Mouse (Mus musculus): ENCODE measurements around the gene Itga9. TPM values are rescaled to one million over a fixed set of nuclear protein-coding genes. Genes with fewer than 3 reads are reported as not detected.

Itga9 gene
- polyA plus RNA-seq, 1 experiment from 2014 or later = 23.8 TPM

GRCm38 (mm10) chr9:118841247-118841646, 234.8 kb downstream of the Itga9 start:
- peaks cover 30% of the 10 kb centered on the region for H3K4me1 ChIP-seq

DNA sequence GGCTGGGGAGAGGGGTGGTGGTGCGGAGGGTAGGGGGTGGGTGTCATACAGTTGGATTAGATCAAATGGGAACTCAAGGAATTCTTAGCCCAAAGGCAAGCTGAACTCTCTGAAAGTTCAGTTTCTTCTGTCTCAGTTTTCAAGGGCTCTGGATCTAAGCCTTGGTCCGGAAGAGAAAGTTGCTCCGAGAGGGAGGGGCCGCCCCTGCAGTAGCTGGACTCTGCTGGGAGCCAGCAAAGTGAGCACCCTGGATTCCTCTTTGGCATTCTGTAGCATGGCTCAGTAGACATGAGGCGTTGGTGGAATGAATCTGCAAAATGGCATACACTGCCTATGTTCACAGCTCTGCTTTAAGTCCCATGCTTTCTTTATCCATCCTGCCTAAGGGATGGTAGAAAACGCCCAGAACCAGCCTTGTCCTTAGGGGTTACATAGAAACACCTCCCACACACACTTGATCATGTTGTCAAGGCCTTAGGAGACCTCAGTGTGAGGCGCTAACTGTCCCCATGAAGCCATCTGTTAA, 235.5 kb downstream of the Itga9 start:
- H3K4me1 ChIP-seq = peaks cover 27% of the 10 kb centered on the region
- H3K27ac ChIP-seq = 0 out of 2 replicates have a peak overlapping the region, but pooled peaks have one; percentile 19
- H3K9ac ChIP-seq = no peak overlapping the region
- H3K4me3 ChIP-seq = no peak overlapping the region
- no peaks in the 10 kb centered on the region for H3K36me3 ChIP-seq
- no peaks in the 10 kb centered on the region for H3K9me3 ChIP-seq
- H3K4me2 ChIP-seq = no peak overlapping the region
- WGBS = 56% methylated on average over 7 of the region's 7 CpGs
- H3K27me3 ChIP-seq = no peaks in the 10 kb centered on the region
- ATAC-seq (ENCODE audit: borderline replicate concordance, extremely low read depth, low FRiP score, low TSS enrichment) = no peak

More at GRCm38 (mm10) chr9:118841247-118841646, 234.8 kb downstream of the Itga9 start:
- Histone ChIP-seq H3K27ac (0 out of 2 replicates have a peak overlapping the region, but pooled peaks have one; percentile 19), H3K4me2 (no peak overlapping the region), H3K9ac (no peak overlapping the region), H3K9me3 (no peaks in the 10 kb centered on the region), H3K27me3 (no peaks in the 10 kb centered on the region), H3K36me3 (no peaks in the 10 kb centered on the region), H3K4me3 (no peak overlapping the region)
- no peak for ATAC-seq (ENCODE audit: borderline replicate concordance, extremely low read depth, low FRiP score, low TSS enrichment)
- 64% methylated on average over 6 of the region's 6 CpGs for WGBS

DNA sequence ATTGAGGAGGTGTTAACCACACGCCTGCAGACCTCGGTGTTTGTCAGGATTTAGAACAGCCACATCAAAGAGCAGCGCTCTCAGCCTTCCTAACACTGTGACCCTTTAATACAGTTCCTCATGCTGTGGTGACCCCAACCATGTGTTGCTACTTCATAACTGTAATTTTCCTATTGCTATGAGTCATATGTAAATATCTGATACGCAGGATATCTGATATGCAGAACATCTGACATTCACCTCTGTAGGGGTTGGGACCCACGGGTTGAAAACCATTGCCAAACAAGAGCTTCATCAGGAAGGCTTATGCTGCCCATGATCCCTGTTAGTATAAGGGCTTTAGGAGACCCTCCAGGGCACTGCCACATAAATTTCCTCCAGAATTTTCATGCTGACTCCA, 237.2 kb downstream of the Itga9 start:
- ATAC-seq (ENCODE audit: borderline replicate concordance, extremely low read depth, low FRiP score, low TSS enrichment) = no peak
- no peaks in the 10 kb centered on the region for H3K36me3 ChIP-seq

DNA sequence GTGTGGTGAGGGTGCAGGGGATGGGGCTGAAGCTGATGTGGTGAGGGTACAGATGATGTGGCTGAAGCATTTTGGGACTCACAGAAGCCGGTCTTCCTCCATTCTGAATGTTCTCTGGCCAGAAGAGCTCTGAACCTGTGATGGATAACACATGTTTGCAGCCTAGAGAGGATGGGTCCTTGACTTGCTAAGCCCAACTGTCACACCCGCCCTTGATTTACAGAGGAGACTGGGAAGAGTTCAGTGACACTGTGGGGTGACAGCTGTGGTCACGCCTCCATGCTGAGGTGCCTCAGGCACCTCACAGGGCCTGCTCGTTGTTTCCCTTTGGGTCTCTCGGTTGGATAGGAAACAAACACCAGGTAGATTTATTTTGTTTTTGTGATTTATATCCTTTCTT, 238.5 kb downstream of the Itga9 start:
- H3K4me2 ChIP-seq = no peak overlapping the region
- no peak overlapping the region for H3K27ac ChIP-seq
- ATAC-seq (ENCODE audit: borderline replicate concordance, extremely low read depth, low FRiP score, low TSS enrichment) = no peak
- no peaks in the 10 kb centered on the region for H3K27me3 ChIP-seq
- no peak overlapping the region for H3K9ac ChIP-seq
- H3K4me3 ChIP-seq = no peak overlapping the region
- 59% methylated on average over 5 of the region's 5 CpGs for WGBS
- no peaks in the 10 kb centered on the region for H3K36me3 ChIP-seq
- H3K4me1 ChIP-seq = peaks cover 13% of the 10 kb centered on the region; the same call in 1 of the 2 replicates
- no peaks in the 10 kb centered on the region for H3K9me3 ChIP-seq

More for the DNA sequence above, 237.2 kb downstream of the Itga9 start:
- Histone ChIP-seq H3K4me1 (peaks cover 18% of the 10 kb centered on the region), H3K27ac (no peak overlapping the region), H3K4me2 (no peak overlapping the region), H3K4me3 (no peak overlapping the region), H3K9ac (no peak overlapping the region), H3K9me3 (no peaks in the 10 kb centered on the region), H3K27me3 (no peaks in the 10 kb centered on the region)
- WGBS = 73% methylated on average over 5 of the region's 5 CpGs

DNA sequence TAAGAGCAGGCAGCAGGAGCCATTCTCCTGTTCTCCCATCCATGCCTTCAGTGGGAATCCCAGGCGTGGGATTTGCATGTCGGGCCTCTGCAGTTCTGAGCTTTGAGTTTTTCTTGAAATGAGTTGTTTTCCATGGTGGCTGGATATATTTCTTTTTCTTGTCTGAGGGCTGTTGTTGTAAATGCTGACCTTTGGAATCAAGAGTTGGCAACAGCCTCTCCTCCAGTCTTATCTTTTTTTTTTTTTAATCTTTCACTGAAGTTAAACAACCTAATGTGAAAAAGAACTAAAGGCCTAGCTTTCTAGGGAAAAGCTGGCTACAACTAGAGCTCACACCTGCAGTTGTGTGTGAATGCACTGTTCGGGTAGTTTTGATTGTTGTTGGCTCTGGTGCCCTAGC, 240.3 kb downstream of the Itga9 start:
- WGBS = 71% methylated on average over 3 of the region's 3 CpGs
- H3K4me2 ChIP-seq = no peak overlapping the region
- H3K9ac ChIP-seq = no peak overlapping the region
- no peak overlapping the region for H3K27ac ChIP-seq
- H3K4me1 ChIP-seq = peaks cover 7% of the 10 kb centered on the region; the same call in 1 of the 2 replicates
- ATAC-seq (ENCODE audit: borderline replicate concordance, extremely low read depth, low FRiP score, low TSS enrichment) = no peak
- no peaks in the 10 kb centered on the region for H3K27me3 ChIP-seq
- H3K36me3 ChIP-seq = no peaks in the 10 kb centered on the region
- H3K9me3 ChIP-seq = no peaks in the 10 kb centered on the region
- no peak overlapping the region for H3K4me3 ChIP-seq

DNA sequence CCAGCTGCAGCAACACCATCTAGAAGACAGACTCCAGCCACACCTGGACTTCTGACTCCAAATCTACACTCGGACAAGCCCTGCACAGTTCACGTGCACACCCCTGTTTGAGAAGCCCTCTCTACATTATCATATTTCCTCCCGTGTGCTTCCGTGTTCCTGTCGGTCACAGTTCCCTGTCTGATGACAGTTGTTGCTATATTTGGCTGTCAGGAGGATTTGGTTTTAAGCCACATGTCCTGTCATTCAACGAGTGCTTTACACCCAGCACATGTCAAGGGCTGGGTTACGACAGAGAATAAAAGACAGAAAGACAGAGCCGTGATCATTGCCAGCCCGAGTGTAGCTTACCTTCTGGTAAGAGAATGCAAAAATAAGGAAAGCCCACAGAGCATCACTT, 250.2 kb downstream of the Itga9 start:
- no peak overlapping the region for H3K9ac ChIP-seq
- H3K27me3 ChIP-seq = no peaks in the 10 kb centered on the region
- no peak for ATAC-seq (ENCODE audit: borderline replicate concordance, extremely low read depth, low FRiP score, low TSS enrichment)
- 38% methylated on average over 9 of the region's 9 CpGs for WGBS
- H3K4me3 ChIP-seq = no peak overlapping the region
- H3K9me3 ChIP-seq = no peaks in the 10 kb centered on the region
- no peak overlapping the region for H3K4me2 ChIP-seq
- H3K27ac ChIP-seq = no peak overlapping the region
- no peaks in the 10 kb centered on the region for H3K36me3 ChIP-seq
- H3K4me1 ChIP-seq = peaks cover 24% of the 10 kb centered on the region

DNA sequence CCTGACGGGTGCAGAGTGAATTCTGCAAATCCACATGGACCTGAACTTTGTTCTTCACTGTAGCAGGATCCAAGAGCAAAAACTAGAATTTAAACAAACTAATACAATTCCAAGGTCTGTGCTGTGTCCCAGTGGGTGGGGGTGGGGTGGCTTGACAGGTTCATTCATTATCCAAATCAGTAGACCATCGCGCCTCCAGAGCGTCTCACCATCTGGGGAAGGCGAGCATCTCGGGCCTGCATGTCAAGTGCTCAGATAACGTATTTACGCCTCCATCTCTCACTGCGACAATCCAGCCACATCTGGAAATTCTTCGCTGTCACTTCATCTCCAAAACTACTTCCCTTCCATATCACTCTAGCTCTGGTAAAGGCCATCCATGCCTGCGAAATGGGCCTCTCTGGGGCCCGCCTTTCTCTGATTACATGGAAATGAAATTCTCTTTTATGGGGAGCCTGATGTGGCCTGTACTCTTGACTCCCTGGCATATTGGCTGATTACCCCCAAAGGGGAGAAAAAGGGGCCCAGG, 254.2 kb downstream of the Itga9 start:
- no peak overlapping the region for H3K4me2 ChIP-seq
- no peak overlapping the region for H3K27ac ChIP-seq
- no peak overlapping the region for H3K9ac ChIP-seq
- H3K4me1 ChIP-seq = peaks cover 26% of the 10 kb centered on the region
- no peak for ATAC-seq (ENCODE audit: borderline replicate concordance, extremely low read depth, low FRiP score, low TSS enrichment)
- H3K36me3 ChIP-seq = no peaks in the 10 kb centered on the region
- WGBS = 45% methylated on average over 12 of the region's 12 CpGs
- no peak overlapping the region for H3K4me3 ChIP-seq
- no peaks in the 10 kb centered on the region for H3K9me3 ChIP-seq
- no peaks in the 10 kb centered on the region for H3K27me3 ChIP-seq

GRCm38 (mm10) chr9:118862214-118862613, 255.7 kb downstream of the Itga9 start:
- 74% methylated on average over 12 of the region's 12 CpGs for WGBS
- Histone ChIP-seq H3K27me3 (no peaks in the 10 kb centered on the region), H3K4me2 (no peak overlapping the region), H3K36me3 (no peaks in the 10 kb centered on the region), H3K4me1 (peaks cover 18% of the 10 kb centered on the region; the same call in 1 of the 2 replicates), H3K9me3 (no peaks in the 10 kb centered on the region), H3K27ac (no peak overlapping the region), H3K4me3 (no peak overlapping the region), H3K9ac (no peak overlapping the region)
- no peak for ATAC-seq (ENCODE audit: borderline replicate concordance, extremely low read depth, low FRiP score, low TSS enrichment)

- Histone ChIP-seq H3K27ac (no peak overlapping the region), H3K4me1 (peaks cover 17% of the 10 kb centered on the region; the same call in 1 of the 2 replicates), H3K4me3 (no peak overlapping the region), H3K9ac (no peak overlapping the region), H3K4me2 (no peak overlapping the region), H3K9me3 (no peaks in the 10 kb centered on the region), H3K27me3 (no peaks in the 10 kb centered on the region), H3K36me3 (no peaks in the 10 kb centered on the region)
- ATAC-seq (ENCODE audit: borderline replicate concordance, extremely low read depth, low FRiP score, low TSS enrichment) = no peak
- WGBS = 46% methylated on average over 9 of the region's 9 CpGs
Observed at GRCm38 (mm10) chr9:118862852-118863260, 256.4 kb downstream of the Itga9 start.

- Histone ChIP-seq H3K27ac (no peak overlapping the region), H3K9me3 (no peaks in the 10 kb centered on the region)
Observed at GRCm38 (mm10) chr9:118863528-118863927, 257.0 kb downstream of the Itga9 start.

GRCm38 (mm10) chr9:118866949-118867348, 260.5 kb downstream of the Itga9 start:
- Histone ChIP-seq H3K36me3 (peaks cover 4% of the 10 kb centered on the region; the same call in 1 of the 2 replicates), H3K4me1 (0 out of 2 replicates have a peak, but pooled peaks cover 2% of the 10 kb centered on the region), H3K27me3 (no peaks in the 10 kb centered on the region), H3K9me3 (no peaks in the 10 kb centered on the region), H3K4me2 (no peak overlapping the region), H3K27ac (no peak overlapping the region), H3K9ac (no peak overlapping the region), H3K4me3 (no peak overlapping the region)
- ATAC-seq (ENCODE audit: borderline replicate concordance, extremely low read depth, low FRiP score, low TSS enrichment) = 0 out of 2 replicates have a peak, but pooled peaks have one; percentile 21
- 86% methylated on average over 2 of the region's 2 CpGs for WGBS

More at GRCm38 (mm10) chr9:118863528-118863927, 257.0 kb downstream of the Itga9 start:
- ATAC-seq (ENCODE audit: borderline replicate concordance, extremely low read depth, low FRiP score, low TSS enrichment) = no peak
- H3K4me2 ChIP-seq = no peak overlapping the region
- no peak overlapping the region for H3K9ac ChIP-seq
- no peaks in the 10 kb centered on the region for H3K27me3 ChIP-seq
- H3K4me1 ChIP-seq = peaks cover 17% of the 10 kb centered on the region; the same call in 1 of the 2 replicates
- H3K4me3 ChIP-seq = no peak overlapping the region
- 92% methylated on average over 8 of the region's 8 CpGs for WGBS
- no peaks in the 10 kb centered on the region for H3K36me3 ChIP-seq

DNA sequence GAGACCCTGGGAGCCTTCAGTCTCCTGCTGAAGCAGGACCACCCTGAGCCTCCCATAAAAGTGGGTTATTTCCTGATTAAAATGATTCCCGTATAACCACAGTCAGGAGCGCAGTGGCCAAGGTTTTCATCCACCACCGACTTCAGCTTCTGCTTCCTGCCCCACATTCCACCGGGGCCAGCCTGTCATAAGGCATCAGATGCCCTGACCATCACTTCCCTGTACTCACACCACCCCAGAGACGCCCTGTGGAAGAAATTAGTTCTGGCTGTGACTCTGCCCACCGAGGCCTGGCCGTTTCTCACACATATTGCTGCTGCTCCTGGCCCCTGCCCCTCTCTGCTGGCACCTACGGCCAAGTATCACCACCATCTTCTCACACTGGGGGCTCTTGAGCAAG, 261.4 kb downstream of the Itga9 start:
- no peak for ATAC-seq (ENCODE audit: borderline replicate concordance, extremely low read depth, low FRiP score, low TSS enrichment)
- 0 out of 2 replicates have a peak, but pooled peaks cover 2% of the 10 kb centered on the region for H3K4me1 ChIP-seq
- no peak overlapping the region for H3K27ac ChIP-seq
- peaks cover 7% of the 10 kb centered on the region; the same call in 1 of the 2 replicates for H3K36me3 ChIP-seq
- H3K9ac ChIP-seq = no peak overlapping the region
- H3K27me3 ChIP-seq = no peaks in the 10 kb centered on the region
- H3K9me3 ChIP-seq = no peaks in the 10 kb centered on the region
- 84% methylated on average over 8 of the region's 8 CpGs for WGBS
- H3K4me3 ChIP-seq = no peak overlapping the region
- no peak overlapping the region for H3K4me2 ChIP-seq

All from lung, embryonic 15.5 days (tissue).